Mouse (Mus musculus): ENCODE measurements around the gene Calcoco1. TPM values are rescaled to one million over a fixed set of nuclear protein-coding genes. Genes with fewer than 3 reads are reported as not detected.

Gene Calcoco1
- 42.6 and 47.1 TPM in 2 replicates for total RNA-seq (2014; rRNA removed)
- 33.5 and 36.9 TPM in 2 replicates for polyA plus RNA-seq (2015; fragmentation: Nextera tagmentation; extraction: Ambion mirVana)

DNA sequence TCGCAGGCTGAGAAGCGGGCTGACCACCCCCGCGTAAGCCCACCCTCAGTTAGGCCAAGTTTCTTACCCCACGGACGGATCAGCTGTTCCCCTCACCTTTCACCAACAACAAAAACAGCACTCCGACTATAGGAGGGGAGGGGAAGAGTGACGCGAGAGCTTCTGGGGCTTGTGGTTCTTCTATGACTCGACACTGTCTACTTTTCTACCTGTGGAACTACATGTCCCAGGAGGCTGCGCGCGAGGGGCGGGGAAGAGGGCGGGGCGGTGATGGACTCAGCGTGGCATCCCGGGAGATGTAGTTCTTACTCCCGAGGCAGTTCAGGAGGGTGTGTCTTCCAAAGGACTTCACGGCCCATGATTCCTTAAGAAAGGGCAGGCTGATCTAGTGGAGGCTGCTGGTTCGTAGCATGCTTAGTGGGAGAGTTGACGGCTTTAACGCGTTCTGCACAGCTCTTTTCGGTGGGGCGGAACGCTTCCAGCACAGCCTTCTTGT lies at the start of gene Calcoco1:
Gene Calcoco1, minus strand, starts transcription at position 199 of the 496 bp plus-strand sequence.
- Histone ChIP-seq H3K4me2 (ENCODE audit: low read depth) (peak within 1 kb of the TSS; percentile 62), H3K27me3 (ENCODE audit: insufficient read depth, low read length) (no peaks in the 10 kb centered on the region), H3K36me3 (ENCODE audit: insufficient read depth) (peaks cover 21% of the 10 kb centered on the region), H3K4me3 (ENCODE audit: low read depth, low read length) (peak within 1 kb of the TSS; percentile 49), H3K9ac (peak within 1 kb of the TSS; percentile 34), H3K4me1 (ENCODE audit: insufficient read depth) (peaks cover 9% of the 10 kb centered on the region; the same call in 1 of the 2 replicates), H3K27ac (ENCODE audit: low read depth, low read length) (0 out of 2 replicates have a peak within 1 kb of the TSS, but pooled peaks have one; percentile 22), H3K9me3 (ENCODE audit: low read length) (no peaks in the 10 kb centered on the region)
- peak; percentile 97 for DNase-seq
- peak; percentile 100 for ATAC-seq
- under 1% methylated on average over 27 of the region's 27 CpGs for WGBS
- TF ChIP-seq CTCF (IDR thresholded peaks at IDR 0.05; ENCODE audit: low read depth): no peak

DNA sequence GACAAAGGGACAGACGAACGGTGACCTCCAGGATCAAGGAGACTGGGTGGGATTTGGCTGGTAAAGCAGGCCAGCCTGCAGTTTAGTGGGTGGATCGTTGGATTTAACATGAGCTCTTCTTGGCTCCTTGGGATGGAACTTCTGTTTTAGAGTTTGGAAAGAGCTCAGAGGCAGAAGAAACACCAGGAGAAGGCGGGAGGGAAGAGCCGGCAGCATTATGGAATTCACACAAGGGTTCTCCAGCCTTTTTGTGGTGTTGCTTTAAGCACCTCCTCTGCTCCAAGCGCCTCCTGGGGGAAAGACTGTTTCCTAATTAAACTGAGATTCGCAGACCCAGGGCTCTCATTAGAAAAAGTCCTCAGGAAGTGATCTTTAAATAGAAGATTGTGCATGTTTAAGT lies 48.9 kb upstream of the Calcoco1 start:
- DNase-seq: no peak
- Histone ChIP-seq H3K9ac (no peak overlapping the region), H3K4me2 (ENCODE audit: low read depth) (no peak overlapping the region), H3K4me3 (ENCODE audit: low read depth, low read length) (no peak overlapping the region), H3K27me3 (ENCODE audit: insufficient read depth, low read length) (no peaks in the 10 kb centered on the region; the same call in 1 of the 2 replicates), H3K4me1 (ENCODE audit: insufficient read depth) (no peaks in the 10 kb centered on the region), H3K36me3 (ENCODE audit: insufficient read depth) (no peaks in the 10 kb centered on the region), H3K27ac (ENCODE audit: low read depth, low read length) (no peak overlapping the region), H3K9me3 (ENCODE audit: low read length) (no peaks in the 10 kb centered on the region)
- no peak for ATAC-seq
- no peak for TF ChIP-seq CTCF (IDR thresholded peaks at IDR 0.05; ENCODE audit: low read depth)
- 28% methylated on average over 7 of the region's 7 CpGs for WGBS

DNA sequence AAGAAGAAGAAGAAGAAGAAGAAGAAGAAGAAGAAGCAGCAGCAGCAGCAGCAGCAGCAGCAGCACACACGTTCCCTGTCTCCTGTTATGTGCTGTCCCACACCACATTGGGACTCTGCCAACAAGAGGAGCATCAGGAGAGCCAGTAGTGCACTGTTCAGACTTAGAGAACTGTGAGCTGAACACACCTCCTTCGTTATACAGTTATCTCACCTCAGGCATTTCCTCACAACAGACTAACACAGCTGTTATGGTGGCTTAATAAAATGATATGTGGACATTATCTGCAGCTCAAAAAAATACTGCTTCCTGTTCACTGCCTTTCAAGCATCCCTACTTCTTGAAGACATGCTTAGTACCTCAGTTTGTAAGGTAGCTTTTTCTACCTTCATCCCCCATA lies 43.2 kb upstream of the Calcoco1 start:
- no peak for DNase-seq
- Histone ChIP-seq H3K4me1 (ENCODE audit: insufficient read depth) (no peaks in the 10 kb centered on the region), H3K27ac (ENCODE audit: low read depth, low read length) (no peak overlapping the region), H3K27me3 (ENCODE audit: insufficient read depth, low read length) (peaks cover 16% of the 10 kb centered on the region), H3K36me3 (ENCODE audit: insufficient read depth) (no peaks in the 10 kb centered on the region), H3K9ac (no peak overlapping the region), H3K4me3 (ENCODE audit: low read depth, low read length) (no peak overlapping the region), H3K4me2 (ENCODE audit: low read depth) (no peak overlapping the region), H3K9me3 (ENCODE audit: low read length) (no peaks in the 10 kb centered on the region)
- no peak for ATAC-seq
- TF ChIP-seq CTCF (IDR thresholded peaks at IDR 0.05; ENCODE audit: low read depth): no peak
- 50% methylated on average over 2 of the region's 2 CpGs for WGBS

DNA sequence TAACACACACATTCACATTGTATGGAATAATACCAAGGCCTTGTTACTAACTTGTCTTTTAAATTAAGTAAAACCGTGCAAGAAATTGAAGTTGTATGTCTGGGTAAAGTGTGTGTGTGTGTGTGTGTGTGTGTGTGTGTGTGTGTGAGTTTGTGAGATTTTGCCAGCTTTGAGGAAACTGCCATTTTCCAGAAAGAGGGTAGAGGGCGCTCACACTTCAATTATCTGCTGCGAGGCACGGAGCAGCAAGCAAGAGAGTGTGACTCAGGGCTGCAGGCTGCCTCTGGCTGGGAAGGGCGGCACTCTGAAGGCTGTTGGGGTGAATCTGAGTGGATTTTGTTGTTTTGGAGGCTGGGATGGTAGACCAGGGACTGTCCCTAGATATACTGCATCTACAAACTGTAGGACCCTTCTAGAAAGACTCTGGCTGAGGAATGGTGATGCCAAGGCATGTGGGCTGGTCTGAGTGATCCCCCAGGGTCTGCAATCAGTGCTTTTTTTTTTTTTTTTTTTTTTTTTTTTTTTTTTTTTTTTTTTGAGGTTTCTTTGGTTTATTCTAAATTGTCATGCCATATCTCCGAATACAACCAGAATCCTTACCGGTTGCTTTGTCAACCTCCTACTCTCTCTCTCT lies 39.9 kb upstream of the Calcoco1 start:
- Histone ChIP-seq H3K9ac (no peak overlapping the region), H3K36me3 (ENCODE audit: insufficient read depth) (no peaks in the 10 kb centered on the region), H3K9me3 (ENCODE audit: low read length) (no peaks in the 10 kb centered on the region), H3K4me2 (ENCODE audit: low read depth) (no peak overlapping the region), H3K27me3 (ENCODE audit: insufficient read depth, low read length) (peaks cover 24% of the 10 kb centered on the region), H3K4me3 (ENCODE audit: low read depth, low read length) (no peak overlapping the region), H3K4me1 (ENCODE audit: insufficient read depth) (no peaks in the 10 kb centered on the region), H3K27ac (ENCODE audit: low read depth, low read length) (no peak overlapping the region)
- WGBS: 6% methylated on average over 7 of the region's 7 CpGs
- peak; percentile 91 for DNase-seq
- peak; percentile 98 for ATAC-seq
- TF ChIP-seq CTCF (IDR thresholded peaks at IDR 0.05; ENCODE audit: low read depth): peak; percentile 91

DNA sequence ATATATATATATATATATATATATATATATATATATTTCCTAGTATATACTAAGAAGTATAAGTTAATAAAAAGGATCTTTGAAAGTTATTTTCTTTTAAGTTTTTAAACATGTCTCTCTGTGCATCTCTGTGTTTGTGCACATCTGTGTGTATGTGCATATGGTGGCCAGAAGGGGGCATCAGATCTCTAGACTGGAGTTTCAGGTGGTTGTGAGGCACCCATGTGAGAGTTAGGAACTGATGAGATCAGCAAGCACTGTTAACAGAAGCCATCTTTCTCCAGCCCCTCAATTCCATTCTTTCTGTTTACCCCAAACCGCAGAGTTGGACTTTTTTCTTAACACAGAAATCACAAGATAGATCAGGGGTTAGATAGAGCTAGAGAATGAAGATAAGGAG lies 35.7 kb upstream of the Calcoco1 start:
- 98% methylated on average over 1 of the region's 1 CpGs for WGBS
- Histone ChIP-seq H3K9ac (no peak overlapping the region), H3K4me2 (ENCODE audit: low read depth) (no peak overlapping the region), H3K27me3 (ENCODE audit: insufficient read depth, low read length) (peaks cover 19% of the 10 kb centered on the region), H3K4me3 (ENCODE audit: low read depth, low read length) (no peak overlapping the region), H3K4me1 (ENCODE audit: insufficient read depth) (no peaks in the 10 kb centered on the region), H3K27ac (ENCODE audit: low read depth, low read length) (no peak overlapping the region), H3K9me3 (ENCODE audit: low read length) (no peaks in the 10 kb centered on the region), H3K36me3 (ENCODE audit: insufficient read depth) (no peaks in the 10 kb centered on the region)
- 0 out of 2 replicates have a peak, but pooled peaks have one; percentile 3 for TF ChIP-seq CTCF (IDR thresholded peaks at IDR 0.05; ENCODE audit: low read depth)
- ATAC-seq (no peak), DNase-seq (no peak)

DNA sequence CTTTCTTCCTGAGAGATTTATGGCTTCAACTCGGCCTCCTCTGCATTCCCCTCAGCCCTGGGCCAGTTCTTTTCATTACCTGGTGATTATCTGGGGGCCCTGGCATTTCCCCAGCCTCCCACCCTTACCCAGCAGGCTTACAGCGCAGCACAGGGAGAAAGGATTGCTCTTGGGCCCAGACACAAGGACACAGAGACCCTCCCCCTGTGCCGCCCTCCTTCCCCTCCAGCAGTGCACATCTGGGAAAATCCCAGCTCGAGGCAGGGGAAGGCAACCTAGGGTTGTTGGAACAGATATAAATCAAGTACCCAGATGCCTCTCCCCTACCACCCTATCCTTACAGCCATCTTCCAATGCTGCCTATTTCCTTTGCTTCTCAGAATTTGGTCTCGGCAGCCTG lies 33.1 kb upstream of the Calcoco1 start:
- Histone ChIP-seq H3K4me1 (ENCODE audit: insufficient read depth) (peaks cover 3% of the 10 kb centered on the region; the same call in 1 of the 2 replicates), H3K27ac (ENCODE audit: low read depth, low read length) (no peak overlapping the region), H3K4me3 (ENCODE audit: low read depth, low read length) (no peak overlapping the region), H3K27me3 (ENCODE audit: insufficient read depth, low read length) (peaks cover 6% of the 10 kb centered on the region; the same call in 1 of the 2 replicates), H3K9me3 (ENCODE audit: low read length) (no peaks in the 10 kb centered on the region), H3K9ac (no peak overlapping the region), H3K4me2 (ENCODE audit: low read depth) (no peak overlapping the region), H3K36me3 (ENCODE audit: insufficient read depth) (no peaks in the 10 kb centered on the region)
- TF ChIP-seq CTCF (IDR thresholded peaks at IDR 0.05; ENCODE audit: low read depth): no peak
- no peak for ATAC-seq
- 47% methylated on average over 5 of the region's 5 CpGs for WGBS
- DNase-seq: no peak

DNA sequence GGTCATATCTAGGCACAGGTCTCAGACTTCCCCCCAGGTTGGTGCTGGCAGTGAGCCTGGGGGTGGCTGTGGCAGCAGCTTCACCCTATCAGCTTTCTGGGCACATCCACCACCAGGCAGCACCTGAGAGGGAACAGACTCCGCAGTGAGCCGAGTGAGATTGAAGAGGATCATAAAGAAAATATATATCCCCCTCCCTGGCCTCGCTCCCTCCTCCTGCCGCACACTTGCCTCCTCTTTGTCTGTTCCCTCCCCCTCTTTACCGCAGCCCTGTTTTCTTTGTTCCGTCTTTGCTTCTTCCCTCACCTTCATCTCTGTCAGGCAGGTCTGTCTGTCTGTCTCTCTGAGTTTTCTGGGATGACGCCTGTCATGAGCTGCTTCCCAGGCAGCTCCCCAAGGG lies 32.4 kb upstream of the Calcoco1 start:
- H3K27me3 ChIP-seq (ENCODE audit: insufficient read depth, low read length): no peaks in the 10 kb centered on the region; the same call in 1 of the 2 replicates
- peak; percentile 44; the same call in 1 of the 2 replicates for ATAC-seq
- no peak for TF ChIP-seq CTCF (IDR thresholded peaks at IDR 0.05; ENCODE audit: low read depth)
- no peaks in the 10 kb centered on the region for H3K9me3 ChIP-seq (ENCODE audit: low read length)
- H3K4me3 ChIP-seq (ENCODE audit: low read depth, low read length): no peak overlapping the region
- H3K9ac ChIP-seq: no peak overlapping the region
- no peaks in the 10 kb centered on the region for H3K36me3 ChIP-seq (ENCODE audit: insufficient read depth)
- no peak overlapping the region for H3K4me2 ChIP-seq (ENCODE audit: low read depth)
- no peak for DNase-seq
- WGBS: 41% methylated on average over 7 of the region's 7 CpGs
- H3K4me1 ChIP-seq (ENCODE audit: insufficient read depth): peaks cover 3% of the 10 kb centered on the region; the same call in 1 of the 2 replicates
- H3K27ac ChIP-seq (ENCODE audit: low read depth, low read length): no peak overlapping the region
